Mouse (Mus musculus): ENCODE data around the gene Nagk. TPM values are rescaled to one million over a fixed set of nuclear protein-coding genes. Genes with fewer than 3 reads are reported as not detected.

Nagk gene
- polyA plus RNA-seq, 1 experiment: 42.9 TPM

GRCm38 (mm10) chr6:83802033-83802432 is 7.3 kb downstream of the Nagk start:
- no peak overlapping the region for H3K4me2 ChIP-seq (ENCODE audit: low read depth)
- peaks cover 6% of the 10 kb centered on the region for H3K36me3 ChIP-seq (ENCODE audit: control insufficient read depth, insufficient read depth)
- no peak overlapping the region for H3ac ChIP-seq (ENCODE audit: control insufficient read depth, insufficient read length)
- H3K79me2 ChIP-seq (ENCODE audit: control insufficient read depth, insufficient read depth): no peaks in the 10 kb centered on the region
- H3K4me3 ChIP-seq: no peak overlapping the region
- TF ChIP-seq TCF3 (IDR thresholded peaks at IDR 0.05; ENCODE audit: insufficient read length, low read depth) (no peak), USF1 (IDR thresholded peaks at IDR 0.05; ENCODE audit: low read depth) (no peak), MAX (IDR thresholded peaks at IDR 0.05; ENCODE audit: low read depth) (no peak), TCF12 (IDR thresholded peaks at IDR 0.05; ENCODE audit: insufficient read depth, poor library complexity, severe bottlenecking) (no peak), POLR2A (IDR thresholded peaks at IDR 0.05; ENCODE audit: insufficient read length, low read depth) (no peak), CEBPB (IDR thresholded peaks at IDR 0.05; ENCODE audit: insufficient read depth, poor library complexity, severe bottlenecking) (no peak), POLR2AphosphoS2 (IDR thresholded peaks at IDR 0.05; ENCODE audit: insufficient read length, low read depth) (no peak)
- H3K27me3 ChIP-seq (ENCODE audit: control insufficient read depth, insufficient read depth, insufficient read length): no peaks in the 10 kb centered on the region

- no peak overlapping the region for H3K4me3 ChIP-seq
- H3ac ChIP-seq (ENCODE audit: control insufficient read depth, insufficient read length): no peak overlapping the region
- no peaks in the 10 kb centered on the region for H3K79me2 ChIP-seq (ENCODE audit: control insufficient read depth, insufficient read depth)
- peaks cover 6% of the 10 kb centered on the region for H3K36me3 ChIP-seq (ENCODE audit: control insufficient read depth, insufficient read depth)
- TF ChIP-seq E2F4 (IDR thresholded peaks at IDR 0.05; ENCODE audit: insufficient read depth) (no peak), SRF (IDR thresholded peaks at IDR 0.05; ENCODE audit: control insufficient read depth, insufficient read length, low read depth) (no peak), TCF3 (IDR thresholded peaks at IDR 0.05; ENCODE audit: insufficient read length, low read depth) (no peak), POLR2AphosphoS2 (IDR thresholded peaks at IDR 0.05; ENCODE audit: insufficient read length, low read depth) (no peak), REST (IDR thresholded peaks at IDR 0.05; ENCODE audit: insufficient read depth, insufficient read length) (no peak), POLR2A (IDR thresholded peaks at IDR 0.05; ENCODE audit: insufficient read length, low read depth) (no peak), TCF12 (IDR thresholded peaks at IDR 0.05; ENCODE audit: insufficient read depth, poor library complexity, severe bottlenecking) (no peak), MAX (IDR thresholded peaks at IDR 0.05; ENCODE audit: low read depth) (no peak), CEBPB (IDR thresholded peaks at IDR 0.05; ENCODE audit: insufficient read depth, poor library complexity, severe bottlenecking) (no peak), MYOG (IDR thresholded peaks at IDR 0.05; ENCODE audit: control insufficient read depth in 1 of 3, insufficient read depth in 1 of 3, insufficient read length in 2 of 3, low read depth in 2 of 3) (no peak), MYOD1 (IDR thresholded peaks at IDR 0.05; ENCODE audit: control insufficient read depth in 1 of 3, insufficient read length in 2 of 3, low read depth in 2 of 3) (no peak), USF1 (IDR thresholded peaks at IDR 0.05; ENCODE audit: low read depth) (no peak)
- no peak overlapping the region for H3K4me2 ChIP-seq (ENCODE audit: low read depth)
- H3K27me3 ChIP-seq (ENCODE audit: control insufficient read depth, insufficient read depth, insufficient read length): no peaks in the 10 kb centered on the region
Measured at GRCm38 (mm10) chr6:83802846-83803245, 8.1 kb downstream of the Nagk start.

- peaks cover 4% of the 10 kb centered on the region for H3K36me3 ChIP-seq (ENCODE audit: control insufficient read depth, insufficient read depth)
- no peak overlapping the region for H3K4me3 ChIP-seq
- H3K79me2 ChIP-seq (ENCODE audit: control insufficient read depth, insufficient read depth): no peaks in the 10 kb centered on the region
- H3K4me2 ChIP-seq (ENCODE audit: low read depth): no peak overlapping the region
- TF ChIP-seq TCF12 (IDR thresholded peaks at IDR 0.05; ENCODE audit: insufficient read depth, poor library complexity, severe bottlenecking): no peak
- no peak for TF ChIP-seq POLR2A (IDR thresholded peaks at IDR 0.05; ENCODE audit: insufficient read length, low read depth)
- no peak for TF ChIP-seq E2F4 (IDR thresholded peaks at IDR 0.05; ENCODE audit: insufficient read depth)
- TF ChIP-seq TCF3 (IDR thresholded peaks at IDR 0.05; ENCODE audit: insufficient read length, low read depth): no peak
- no peak for TF ChIP-seq USF1 (IDR thresholded peaks at IDR 0.05; ENCODE audit: low read depth)
- TF ChIP-seq POLR2AphosphoS2 (IDR thresholded peaks at IDR 0.05; ENCODE audit: insufficient read length, low read depth): no peak
- TF ChIP-seq MYOD1 (IDR thresholded peaks at IDR 0.05; ENCODE audit: control insufficient read depth in 1 of 3, insufficient read length in 2 of 3, low read depth in 2 of 3): no peak
- no peak for TF ChIP-seq CEBPB (IDR thresholded peaks at IDR 0.05; ENCODE audit: insufficient read depth, poor library complexity, severe bottlenecking)
- TF ChIP-seq MYOG (IDR thresholded peaks at IDR 0.05; ENCODE audit: control insufficient read depth in 1 of 3, insufficient read depth in 1 of 3, insufficient read length in 2 of 3, low read depth in 2 of 3): no peak
- TF ChIP-seq SRF (IDR thresholded peaks at IDR 0.05; ENCODE audit: control insufficient read depth, insufficient read length, low read depth): no peak
- TF ChIP-seq MAX (IDR thresholded peaks at IDR 0.05; ENCODE audit: low read depth): no peak
- no peak for TF ChIP-seq REST (IDR thresholded peaks at IDR 0.05; ENCODE audit: insufficient read depth, insufficient read length)
- no peak overlapping the region for H3ac ChIP-seq (ENCODE audit: control insufficient read depth, insufficient read length)
- H3K27me3 ChIP-seq (ENCODE audit: control insufficient read depth, insufficient read depth, insufficient read length): no peaks in the 10 kb centered on the region
Measured at GRCm38 (mm10) chr6:83815801-83816200, 21.0 kb downstream of the Nagk start.

DNA sequence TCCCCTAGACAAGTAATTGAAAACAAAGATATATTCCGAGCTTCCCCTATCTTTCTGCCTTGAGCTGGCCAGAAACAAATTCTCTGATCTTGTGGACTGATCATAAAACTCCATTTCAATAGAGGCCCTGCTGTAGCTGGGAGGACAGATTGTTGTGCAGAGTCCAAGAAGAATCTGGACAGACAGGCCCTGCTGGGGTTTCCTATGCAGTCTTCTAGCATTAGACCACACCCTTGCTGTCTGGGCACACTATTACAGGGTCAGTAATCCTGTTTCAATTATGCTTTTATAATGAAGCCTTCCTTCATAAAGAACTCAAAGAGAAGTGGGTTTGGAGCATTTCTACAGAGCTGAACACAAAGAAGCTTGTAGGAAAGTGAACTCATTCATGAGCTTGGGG is 24.2 kb downstream of the Nagk start:
- TF ChIP-seq POLR2AphosphoS2 (IDR thresholded peaks at IDR 0.05; ENCODE audit: insufficient read length, low read depth): no peak
- TF ChIP-seq CEBPB (IDR thresholded peaks at IDR 0.05; ENCODE audit: insufficient read depth, poor library complexity, severe bottlenecking): no peak
- no peak for TF ChIP-seq TCF3 (IDR thresholded peaks at IDR 0.05; ENCODE audit: insufficient read length, low read depth)
- TF ChIP-seq E2F4 (IDR thresholded peaks at IDR 0.05; ENCODE audit: insufficient read depth): no peak
- TF ChIP-seq USF1 (IDR thresholded peaks at IDR 0.05; ENCODE audit: low read depth): no peak
- TF ChIP-seq REST (IDR thresholded peaks at IDR 0.05; ENCODE audit: insufficient read depth, insufficient read length): no peak
- no peak for TF ChIP-seq TCF12 (IDR thresholded peaks at IDR 0.05; ENCODE audit: insufficient read depth, poor library complexity, severe bottlenecking)
- TF ChIP-seq MYOD1 (IDR thresholded peaks at IDR 0.05; ENCODE audit: control insufficient read depth in 1 of 3, insufficient read length in 2 of 3, low read depth in 2 of 3): no peak
- TF ChIP-seq POLR2A (IDR thresholded peaks at IDR 0.05; ENCODE audit: insufficient read length, low read depth): no peak
- no peak for TF ChIP-seq MYOG (IDR thresholded peaks at IDR 0.05; ENCODE audit: control insufficient read depth in 1 of 3, insufficient read depth in 1 of 3, insufficient read length in 2 of 3, low read depth in 2 of 3)
- no peak for TF ChIP-seq MAX (IDR thresholded peaks at IDR 0.05; ENCODE audit: low read depth)
- no peak for TF ChIP-seq SRF (IDR thresholded peaks at IDR 0.05; ENCODE audit: control insufficient read depth, insufficient read length, low read depth)
- no peaks in the 10 kb centered on the region for H3K27me3 ChIP-seq (ENCODE audit: control insufficient read depth, insufficient read depth, insufficient read length)

More for the DNA sequence above, 24.2 kb downstream of the Nagk start:
- Histone ChIP-seq H3K36me3 (ENCODE audit: control insufficient read depth, insufficient read depth) (peaks cover 6% of the 10 kb centered on the region), H3K4me2 (ENCODE audit: low read depth) (no peak overlapping the region), H3K79me2 (ENCODE audit: control insufficient read depth, insufficient read depth) (no peaks in the 10 kb centered on the region), H3K4me3 (no peak overlapping the region), H3ac (ENCODE audit: control insufficient read depth, insufficient read length) (no peak overlapping the region)
